Mouse (Mus musculus) CD4-positive, CD25-positive, alpha-beta regulatory T cell (primary cell): ENCODE data around the gene Gpatch4. TPM values are rescaled to one million over a fixed set of nuclear protein-coding genes. Genes with fewer than 3 reads are reported as not detected.

ENCODE experiments used
- polyA plus RNA-seq: library from polyadenylated mRNA; unstranded; fragments of 100-300 nt; shearing (Covaris generic); gene quantifications from one replicate; pipeline ENCODE4 v1.2.1, GENCODE M21; 2017

The Gpatch4 gene
- 30.2 TPM for polyA plus RNA-seq

GRCm38 (mm10) chr3:88042661-88043421 lies at the start of gene Gpatch4:
Gene Gpatch4 (plus strand): TSS chr3:88043108.

GRCm38 (mm10) chr3:88000181-88000580 lies 42.7 kb upstream of the Gpatch4 start, which contains the start of gene Bcan:
Gene Bcan (minus strand): TSS chr3:88000230.

GRCm38 (mm10) chr3:88027434-88028186 lies 15.3 kb upstream of the Gpatch4 start, which contains the start of gene Hapln2:
Gene Hapln2 (minus strand): TSS chr3:88027583.

GRCm38 (mm10) chr3:88057902-88058696 lies 15.2 kb downstream of the Gpatch4 start, which contains the start of gene Naxe:
Gene Naxe (minus strand): TSS chr3:88058495.

GRCm38 (mm10) chr3:88078204-88078603 lies 35.3 kb downstream of the Gpatch4 start, which contains the start of gene Ttc24:
Gene Ttc24 (minus strand): TSS chr3:88078304.

GRCm38 (mm10) chr3:88081345-88082223 lies 38.7 kb downstream of the Gpatch4 start, which contains the start of gene Iqgap3:
Gene Iqgap3 (plus strand): TSS chr3:88081971.

Other genes with a start within 250 kb of the Gpatch4 start
- 0.51 TPM for gene Ntrk1, start 247.9 kb upstream of the Gpatch4 start, polyA plus RNA-seq
- 0.25 TPM for gene Insrr, start 246.2 kb upstream of the Gpatch4 start, polyA plus RNA-seq
- 74.7 TPM for gene Pear1, start 218.8 kb upstream of the Gpatch4 start, polyA plus RNA-seq
- 256 TPM for gene Sh2d2a, start 196.4 kb upstream of the Gpatch4 start, polyA plus RNA-seq
- gene Prcc, start 157.5 kb upstream of the Gpatch4 start, polyA plus RNA-seq: 20.5 TPM
- 165 TPM for gene Hdgf, start 136.8 kb upstream of the Gpatch4 start, polyA plus RNA-seq
- gene Mrpl24, start 123.6 kb upstream of the Gpatch4 start, polyA plus RNA-seq: 127 TPM
- 32.6 TPM for gene Isg20l2, start 112.8 kb upstream of the Gpatch4 start, polyA plus RNA-seq
- 29.8 TPM for gene Rrnad1, start 112.4 kb upstream of the Gpatch4 start, polyA plus RNA-seq
- gene Crabp2, start 94.4 kb upstream of the Gpatch4 start, polyA plus RNA-seq: not detected
- 0.16 TPM for gene Nes, start 72.0 kb upstream of the Gpatch4 start, polyA plus RNA-seq
- gene Bcan, start 42.9 kb upstream of the Gpatch4 start, polyA plus RNA-seq: not detected
- 0.13 TPM for gene Hapln2, start 15.5 kb upstream of the Gpatch4 start, polyA plus RNA-seq
- gene Naxe, start 15.4 kb downstream of the Gpatch4 start, polyA plus RNA-seq: 92.3 TPM
- not detected for gene Ttc24, start 35.2 kb downstream of the Gpatch4 start, polyA plus RNA-seq
- gene Iqgap3, start 38.9 kb downstream of the Gpatch4 start, polyA plus RNA-seq: 0.38 TPM
- gene Mef2d, start 99.3 kb downstream of the Gpatch4 start, polyA plus RNA-seq: 112 TPM
- gene Rhbg, start 211.6 kb downstream of the Gpatch4 start, polyA plus RNA-seq: not detected
- not detected for gene Gm38392, start 244.1 kb downstream of the Gpatch4 start, polyA plus RNA-seq